Mouse (Mus musculus) heart, postnatal 25 days (tissue): ENCODE measurements around the gene Cbln1. TPM values are rescaled to one million over a fixed set of nuclear protein-coding genes. Genes with fewer than 3 reads are reported as not detected.

ENCODE experiments used
- total RNA-seq, 2 experiments: library from RNA; stranded (reverse); gene quantifications; 2 replicates each; pipeline ENCODE4 v1.2.3; 2021

Cbln1 gene
- total RNA-seq, 2 experiments from 2014 or later = 0.52 to 0.87 TPM

Other genes starting within 250 kb of the Cbln1 start
- gene 4933402J07Rik, start 91.2 kb upstream of the Cbln1 start, total RNA-seq = not detected